Mouse (Mus musculus): Measurements from ENCODE around the gene Adar. TPM values are rescaled to one million over a fixed set of nuclear protein-coding genes. Genes with fewer than 3 reads are reported as not detected.
"Not testable (repeated sequence)": the region's sequence is repeated elsewhere in the genome, so short reads cannot be mapped to it uniquely, and the experiment has no call there.

The Adar gene
- total RNA-seq, 2 experiments from 2014 or later: 102 to 106 TPM

- intact Hi-C loops (cut with DNase I): loop anchor here (5.0 kb wide), 1 partner anchor 68 kb away; no protein-coding TSS in a partner anchor
- no peak for DNase-seq
Observed at GRCm38 (mm10) chr3:89788680-89789352, 74.0 kb downstream of the Adar start.

GRCm38 (mm10) chr3:89794616-89795015, 79.8 kb downstream of the Adar start:
- intact Hi-C loops (cut with DNase I): no loop called here
- DNase-seq: no peak

DNA sequence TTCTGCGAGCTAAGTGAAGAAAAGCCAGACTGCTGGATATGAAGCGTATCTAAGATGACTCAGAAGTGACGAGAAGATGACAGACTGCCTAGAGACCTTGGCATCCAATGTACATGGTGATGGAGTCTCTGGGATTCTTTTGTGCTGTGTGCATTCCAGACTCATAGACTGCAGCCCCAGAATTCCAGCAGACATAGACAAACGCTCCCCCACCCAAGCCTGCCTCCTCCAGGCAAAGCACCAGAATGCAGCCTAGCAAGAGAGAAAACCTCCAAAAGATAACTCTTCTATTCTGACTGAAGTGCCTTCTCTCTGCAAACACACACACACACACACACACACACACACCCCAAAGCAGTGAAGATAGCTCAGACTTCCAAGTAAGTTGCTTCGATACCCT, 80.9 kb downstream of the Adar start:
- intact Hi-C loops (cut with DNase I): no loop called here
- no peak for DNase-seq

- DNase-seq: no peak
- intact Hi-C loops (cut with DNase I): no loop called here
Observed at GRCm38 (mm10) chr3:89796358-89796757, 81.5 kb downstream of the Adar start.

GRCm38 (mm10) chr3:89798518-89798917, 83.7 kb downstream of the Adar start:
- intact Hi-C loops (cut with DNase I): no loop called here
- no peak for DNase-seq

DNA sequence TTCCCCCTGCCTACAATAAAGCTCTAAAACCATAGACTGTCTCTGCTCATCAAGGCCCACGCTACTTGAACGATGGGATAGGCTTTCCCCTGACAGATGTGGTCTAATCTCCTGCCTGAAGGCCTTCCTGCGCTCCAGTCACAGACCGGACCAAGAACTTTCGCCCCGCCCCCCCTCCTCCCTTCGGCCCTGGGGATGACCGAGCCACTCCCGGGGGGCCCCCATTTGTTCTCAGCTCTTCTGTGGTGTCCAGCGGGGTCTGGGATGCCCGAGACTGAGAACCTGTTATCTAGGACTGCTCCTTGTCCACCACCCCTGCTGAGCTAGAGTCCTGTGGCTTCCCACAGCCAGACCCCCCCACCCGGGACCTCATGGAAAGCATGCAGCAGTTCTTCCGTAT, 84.7 kb downstream of the Adar start:
- intact Hi-C loops (cut with DNase I): no loop called here
- DNase-seq: no peak

DNA sequence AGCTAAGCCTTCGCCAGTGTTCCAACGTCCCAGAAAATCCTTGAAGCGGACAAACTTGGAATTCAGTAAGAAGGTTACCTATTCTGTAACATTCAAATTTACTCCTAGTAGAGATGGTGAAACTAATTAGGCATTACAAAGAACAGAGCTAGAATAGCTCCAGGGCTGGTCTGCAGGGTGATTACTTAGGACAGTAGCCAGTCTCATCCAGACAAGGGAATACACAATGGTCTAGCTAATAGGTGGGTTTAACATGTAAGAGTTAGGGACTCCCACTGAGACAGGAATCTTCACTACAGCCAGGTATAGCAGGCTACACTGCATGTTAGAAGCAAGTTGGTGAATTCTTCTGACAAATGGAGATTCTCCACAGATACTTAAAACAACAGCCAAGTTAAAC, 85.3 kb downstream of the Adar start:
- DNase-seq; intact Hi-C loops (cut with DNase I): not testable (repeated sequence)

- DNase-seq: no peak
- intact Hi-C loops (cut with DNase I): no loop called here
Observed at GRCm38 (mm10) chr3:89800774-89801506, 86.1 kb downstream of the Adar start.

DNA sequence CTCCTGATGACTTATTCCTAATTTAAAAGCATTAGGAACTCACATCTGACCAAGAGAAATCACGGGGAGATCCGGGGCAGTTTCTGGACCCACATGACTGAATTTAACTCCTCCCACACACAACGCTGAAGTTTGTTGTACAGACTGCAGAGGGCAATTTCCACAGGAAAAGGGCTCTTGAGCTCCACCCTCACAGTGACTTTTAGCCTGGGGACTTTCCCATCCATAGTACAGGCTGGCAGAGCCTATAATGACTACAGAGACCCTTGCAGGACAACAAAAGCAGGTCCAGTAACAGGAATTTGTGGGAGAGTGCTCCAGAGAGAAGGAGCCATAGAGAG, 86.7 kb downstream of the Adar start:
- DNase-seq: no peak
- intact Hi-C loops (cut with DNase I): no loop called here

- DNase-seq: no peak
- intact Hi-C loops (cut with DNase I): no loop called here
Observed at GRCm38 (mm10) chr3:89802876-89803275, 88.1 kb downstream of the Adar start.

Other genes starting within 250 kb of the Adar start
- gene Kcnn3, start 194.9 kb upstream of the Adar start, total RNA-seq (2021): 10 to 100 TPM; 19.5 to 20.7 TPM
- gene Chrnb2, start 49.6 kb downstream of the Adar start, total RNA-seq (2021): 10 to 100 TPM; 28.4 to 29.2 TPM
- gene Ube2q1, start 58.6 kb downstream of the Adar start, total RNA-seq (2021): 10 to 100 TPM; 74.5 to 79.3 TPM
- gene She, start 116.3 kb downstream of the Adar start, total RNA-seq (2021): 1 to 10 TPM; 3.0 to 3.4 TPM
- gene Il6ra, start 198.2 kb downstream of the Adar start, total RNA-seq (2021): 1 to 10 TPM; 1.8 to 1.9 TPM
- gene Atp8b2, start 248.5 kb downstream of the Adar start, total RNA-seq (2021): 10 to 100 TPM; 80.1 to 86.5 TPM